Mouse (Mus musculus) kidney, adult 2 months (tissue): Measurements from ENCODE around the gene Atp11b. TPM values are rescaled to one million over a fixed set of nuclear protein-coding genes. Genes with fewer than 3 reads are reported as not detected.

Experiments used
- DNase-seq: peaks from one replicate; pipeline ENCODE4 v3.0.0; 2021
- H3K27ac ChIP-seq: fragments of 200-500 bp; 2 replicates; pipeline ENCODE4 v1.5.1; 2012; ENCODE audit warnings: low read depth, low read length, control low read depth, inconsistent platforms; ENCODE audit not compliant: insufficient read depth
- H3K27me3 ChIP-seq: fragments of 200-500 bp; replicated peaks from 2 replicates; pipeline ENCODE4 v1.6.1; 2012; ENCODE audit warnings: mild to moderate bottlenecking, moderate library complexity, low read length, inconsistent platforms; ENCODE audit not compliant: control insufficient read depth, insufficient read depth
- H3K36me3 ChIP-seq: fragments of 200-500 bp; 2 replicates; pipeline ENCODE4 v1.6.1; 2012; ENCODE audit warnings: mild to moderate bottlenecking, moderate library complexity, low read length, inconsistent platforms; ENCODE audit not compliant: control insufficient read depth, insufficient read depth
- H3K4me1 ChIP-seq: fragments of 200-500 bp; 2 replicates; pipeline ENCODE4 v1.6.1; 2011; ENCODE audit warnings: low read length; ENCODE audit not compliant: control insufficient read depth, insufficient read depth
- H3K4me3 ChIP-seq: fragments of 200-500 bp; 2 replicates; pipeline ENCODE4 v1.5.1; 2011; ENCODE audit warnings: mild to moderate bottlenecking, low read depth, low read length, control low read depth; ENCODE audit not compliant: insufficient read depth
- CTCF ChIP-seq: fragments of 200-500 bp; conservative IDR thresholded peaks from 2 replicates; pipeline ENCODE4 v1.5.1; 2011; ENCODE audit warnings: low read depth, mild to moderate bottlenecking, control low read depth, low read length, moderate library complexity, mixed read lengths; ENCODE audit not compliant: insufficient read depth, insufficient read length
- POLR2A ChIP-seq: fragments of 200-500 bp; IDR thresholded peaks from one replicate; pipeline ENCODE4 v1.6.1; 2011; ENCODE audit warnings: low read depth, low read length, control low read depth
- WGBS: fragments of 180-500 bp; shearing (Covaris S2); methylation state at CpG from one replicate; pipeline ENCODE4 v1.1.7; 2018; 5-methylcytosine and 5-hydroxymethylcytosine counted together
- polyA plus RNA-seq: library from polyadenylated mRNA; depleted of rRNA; stranded (reverse); fragments of >200 nt; gene quantifications from 2 replicates; pipeline ENCODE4 v1.2.3, GENCODE M21; 2012

The Atp11b gene
- polyA plus RNA-seq, 1 experiment, result 21.9 TPM

GRCm38 (mm10) chr3:35723586-35724322, 30.2 kb upstream of the Atp11b start:
- no peak for TF ChIP-seq POLR2A
- no peak for TF ChIP-seq CTCF
- no peak for DNase-seq
- H3K27ac ChIP-seq, result no peak overlapping the region
- 46% methylated on average over 9 of the region's 9 CpGs for WGBS
- H3K4me3 ChIP-seq, result no peak overlapping the region
- no peaks in the 10 kb centered on the region for H3K36me3 ChIP-seq
- no peaks in the 10 kb centered on the region for H3K4me1 ChIP-seq
- no peaks in the 10 kb centered on the region for H3K27me3 ChIP-seq

GRCm38 (mm10) chr3:35725096-35725495, 28.8 kb upstream of the Atp11b start:
- TF ChIP-seq CTCF (no peak), POLR2A (no peak)

GRCm38 (mm10) chr3:35726936-35727335, 27.0 kb upstream of the Atp11b start:
- no peaks in the 10 kb centered on the region for H3K4me1 ChIP-seq
- H3K27me3 ChIP-seq, result no peaks in the 10 kb centered on the region
- no peaks in the 10 kb centered on the region for H3K36me3 ChIP-seq
- no peak overlapping the region for H3K4me3 ChIP-seq
- no peak overlapping the region for H3K27ac ChIP-seq
- no peak for DNase-seq
- WGBS, result 81% methylated on average over 1 of the region's 1 CpGs
- TF ChIP-seq CTCF (no peak), POLR2A (no peak)

More at GRCm38 (mm10) chr3:35725096-35725495, 28.8 kb upstream of the Atp11b start:
- Histone ChIP-seq H3K36me3 (no peaks in the 10 kb centered on the region), H3K4me3 (no peak overlapping the region), H3K27ac (no peak overlapping the region), H3K4me1 (no peaks in the 10 kb centered on the region), H3K27me3 (no peaks in the 10 kb centered on the region)
- DNase-seq, result no peak
- 61% methylated on average over 7 of the region's 7 CpGs for WGBS

GRCm38 (mm10) chr3:35729490-35729889, 24.4 kb upstream of the Atp11b start:
- H3K4me1 ChIP-seq, result no peaks in the 10 kb centered on the region
- no peaks in the 10 kb centered on the region for H3K36me3 ChIP-seq
- H3K27ac ChIP-seq, result no peak overlapping the region
- H3K4me3 ChIP-seq, result no peak overlapping the region
- WGBS, result 60% methylated on average over 6 of the region's 6 CpGs
- no peaks in the 10 kb centered on the region for H3K27me3 ChIP-seq
- DNase-seq, result no peak
- no peak for TF ChIP-seq CTCF
- TF ChIP-seq POLR2A, result no peak

GRCm38 (mm10) chr3:35731981-35732777, 21.7 kb upstream of the Atp11b start:
- no peak for TF ChIP-seq CTCF
- TF ChIP-seq POLR2A, result no peak
- no peaks in the 10 kb centered on the region for H3K4me1 ChIP-seq
- H3K4me3 ChIP-seq, result no peak overlapping the region
- no peaks in the 10 kb centered on the region; the same call in 1 of the 2 replicates for H3K27me3 ChIP-seq
- DNase-seq, result no peak
- H3K27ac ChIP-seq, result no peak overlapping the region
- WGBS, result 83% methylated on average over 10 of the region's 10 CpGs
- no peaks in the 10 kb centered on the region for H3K36me3 ChIP-seq

- no peak overlapping the region for H3K27ac ChIP-seq
- TF ChIP-seq POLR2A (no peak), CTCF (no peak)
- DNase-seq, result no peak
- no peaks in the 10 kb centered on the region for H3K4me1 ChIP-seq
- H3K4me3 ChIP-seq, result no peak overlapping the region
- no peaks in the 10 kb centered on the region for H3K36me3 ChIP-seq
- no peaks in the 10 kb centered on the region; the same call in 1 of the 2 replicates for H3K27me3 ChIP-seq
These were observed 21.1 kb upstream of the Atp11b start for GRCm38 (mm10) chr3:35732778-35733147.

GRCm38 (mm10) chr3:35734509-35734908, 19.4 kb upstream of the Atp11b start:
- TF ChIP-seq POLR2A (no peak), CTCF (no peak)
- peak; percentile 10 for DNase-seq
- Histone ChIP-seq H3K36me3 (no peaks in the 10 kb centered on the region), H3K4me1 (no peaks in the 10 kb centered on the region), H3K27me3 (no peaks in the 10 kb centered on the region; the same call in 1 of the 2 replicates), H3K4me3 (no peak overlapping the region), H3K27ac (no peak overlapping the region)
- 81% methylated on average over 4 of the region's 4 CpGs for WGBS
